Mouse (Mus musculus): ENCODE results near the gene Stoml3.

GRCm38 (mm10) chr3:53467356-53467755 lies 21.1 kb upstream of the Stoml3 start:
- TF ChIP-seq POLR2A (IDR thresholded peaks at IDR 0.05; ENCODE audit: extremely low read depth, insufficient read depth, low read length) = no peak
- TF ChIP-seq CTCF (IDR thresholded peaks at IDR 0.05; ENCODE audit: low read depth, low read length) = no peak
